Mouse (Mus musculus) liver, postnatal 0 days (tissue): Measurements from ENCODE around the gene Syn3. TPM values are rescaled to one million over a fixed set of nuclear protein-coding genes. Genes with fewer than 3 reads are reported as not detected.

Experiments used
- ATAC-seq: fragments of 200-750 bp; cut with Nextera tagmentation; 2 replicates; pipeline ENCODE4 v1.8.0; 2017; ENCODE audit warnings: mild to moderate bottlenecking, moderate library complexity
- DNase-seq: peaks from one replicate; pipeline ENCODE4 v3.0.0-alpha.2; 2016
- H3K27ac ChIP-seq: fragments of 300-500 bp; sonication (generic); 2 replicates; pipeline ENCODE4 v1.5.1; 2014; ENCODE audit warnings: antibody characterized with exemption, moderate library complexity, mild to moderate bottlenecking, low read depth
- H3K27me3 ChIP-seq: fragments of 300-500 bp; sonication (generic); 2 replicates; pipeline ENCODE4 v1.6.1; 2014; ENCODE audit warnings: low read length, control low read depth, mixed read lengths; ENCODE audit not compliant: insufficient read depth
- H3K36me3 ChIP-seq: fragments of 300-500 bp; sonication (generic); replicated peaks from 2 replicates; pipeline ENCODE4 v1.6.1; 2014; ENCODE audit warnings: mild to moderate bottlenecking, control low read depth, low read length, moderate library complexity, mixed read lengths; ENCODE audit not compliant: insufficient read depth
- H3K4me1 ChIP-seq: fragments of 300-500 bp; sonication (generic); 2 replicates; pipeline ENCODE4 v1.6.1; 2014; ENCODE audit warnings: antibody characterized with exemption, mild to moderate bottlenecking, control low read depth; ENCODE audit not compliant: insufficient read depth
- H3K4me2 ChIP-seq: fragments of 300-500 bp; sonication (generic); 2 replicates; pipeline ENCODE4 v1.6.1; 2014; ENCODE audit warnings: low read depth, mild to moderate bottlenecking, low read length, moderate library complexity, mixed read lengths
- H3K4me3 ChIP-seq: fragments of 300-500 bp; sonication (generic); 2 replicates; pipeline ENCODE4 v1.5.1; 2014; ENCODE audit warnings: low read depth, low read length
- H3K9ac ChIP-seq: fragments of 300-500 bp; sonication (generic); replicated peaks from 2 replicates; pipeline ENCODE4 v1.6.1; 2014; ENCODE audit warnings: mild to moderate bottlenecking, moderate library complexity
- H3K9me3 ChIP-seq: fragments of 300-500 bp; sonication (generic); 2 replicates; pipeline ENCODE4 v1.6.1; 2016; ENCODE audit warnings: mild to moderate bottlenecking, control low read depth, low read length, mixed read lengths
- CTCF ChIP-seq: sonication (generic); IDR thresholded peaks from 2 replicates; pipeline ENCODE4 v1.5.1; 2016; ENCODE audit warnings: antibody characterized with exemption, low read depth
- EP300 ChIP-seq: IDR thresholded peaks from 2 replicates; pipeline ENCODE4 v1.6.1; 2016; ENCODE audit warnings: antibody characterized with exemption, low read depth, mild to moderate bottlenecking
- WGBS: fragments of 180-500 bp; shearing (Covaris S2); extraction: QIAGEN DNeasy Blood & Tissue Kit; methylation state at CpG from one replicate; pipeline ENCODE4 v1.1.7; 2014; ENCODE audit not compliant: insufficient replicate concordance; 5-methylcytosine and 5-hydroxymethylcytosine counted together
- polyA plus RNA-seq: library from polyadenylated mRNA; unstranded; fragments of >200 nt; fragmentation: Nextera tagmentation; extraction: Ambion mirVana; gene quantifications from 2 replicates; pipeline ENCODE4 v1.2.1, GENCODE M21; 2015

Gene Syn3
- polyA plus RNA-seq, 1 experiment from 2014 or later = 0.25 TPM

GRCm38 (mm10) chr10:86389357-86389756 lies 109.3 kb downstream of the Syn3 start:
- H3K9me3 ChIP-seq = no peaks in the 10 kb centered on the region
- no peaks in the 10 kb centered on the region for H3K27me3 ChIP-seq
- H3K9ac ChIP-seq = no peak overlapping the region
- 77% methylated on average over 3 of the region's 3 CpGs for WGBS
- no peak for TF ChIP-seq CTCF
- TF ChIP-seq EP300 = no peak
- ATAC-seq (no peak), DNase-seq (no peak)
- H3K27ac ChIP-seq = no peak overlapping the region
- H3K4me1 ChIP-seq = no peaks in the 10 kb centered on the region
- no peaks in the 10 kb centered on the region for H3K36me3 ChIP-seq
- H3K4me3 ChIP-seq = no peak overlapping the region
- H3K4me2 ChIP-seq = no peak overlapping the region

GRCm38 (mm10) chr10:86388803-86389202 lies 109.9 kb downstream of the Syn3 start:
- H3K4me3 ChIP-seq = no peak overlapping the region
- TF ChIP-seq EP300 = no peak
- no peak for TF ChIP-seq CTCF
- H3K9me3 ChIP-seq = no peaks in the 10 kb centered on the region
- H3K27ac ChIP-seq = no peak overlapping the region
- ATAC-seq (no peak), DNase-seq (no peak)
- H3K36me3 ChIP-seq = no peaks in the 10 kb centered on the region
- H3K9ac ChIP-seq = no peak overlapping the region
- H3K4me1 ChIP-seq = no peaks in the 10 kb centered on the region
- no peaks in the 10 kb centered on the region for H3K27me3 ChIP-seq
- WGBS = 82% methylated on average over 6 of the region's 6 CpGs
- H3K4me2 ChIP-seq = no peak overlapping the region

GRCm38 (mm10) chr10:86387821-86388440 lies 110.8 kb downstream of the Syn3 start:
- no peak overlapping the region for H3K4me3 ChIP-seq
- WGBS = 64% methylated on average over 5 of the region's 5 CpGs
- H3K4me2 ChIP-seq = no peak overlapping the region
- H3K36me3 ChIP-seq = no peaks in the 10 kb centered on the region
- no peak overlapping the region for H3K9ac ChIP-seq
- no peaks in the 10 kb centered on the region for H3K27me3 ChIP-seq
- no peak for ATAC-seq
- DNase-seq = peak; percentile 21
- no peaks in the 10 kb centered on the region for H3K9me3 ChIP-seq
- no peak overlapping the region for H3K27ac ChIP-seq
- TF ChIP-seq CTCF (no peak), EP300 (no peak)
- H3K4me1 ChIP-seq = no peaks in the 10 kb centered on the region

GRCm38 (mm10) chr10:86386232-86386631 lies 112.5 kb downstream of the Syn3 start:
- WGBS = 76% methylated on average over 4 of the region's 4 CpGs
- no peak for ATAC-seq

GRCm38 (mm10) chr10:86385656-86386055 lies 113.0 kb downstream of the Syn3 start:
- H3K4me2 ChIP-seq = no peak overlapping the region
- no peaks in the 10 kb centered on the region for H3K4me1 ChIP-seq
- H3K27me3 ChIP-seq = no peaks in the 10 kb centered on the region
- H3K4me3 ChIP-seq = no peak overlapping the region
- no peak for TF ChIP-seq CTCF
- no peak for TF ChIP-seq EP300
- H3K9ac ChIP-seq = no peak overlapping the region
- DNase-seq = no peak
- no peak for ATAC-seq
- H3K36me3 ChIP-seq = no peaks in the 10 kb centered on the region
- WGBS = 50% methylated on average over 4 of the region's 4 CpGs
- H3K9me3 ChIP-seq = no peaks in the 10 kb centered on the region
- no peak overlapping the region for H3K27ac ChIP-seq

More at GRCm38 (mm10) chr10:86386232-86386631, 112.5 kb downstream of the Syn3 start:
- Histone ChIP-seq H3K27me3 (no peaks in the 10 kb centered on the region), H3K9ac (no peak overlapping the region), H3K4me3 (no peak overlapping the region), H3K36me3 (no peaks in the 10 kb centered on the region), H3K4me1 (no peaks in the 10 kb centered on the region), H3K27ac (no peak overlapping the region), H3K9me3 (no peaks in the 10 kb centered on the region), H3K4me2 (no peak overlapping the region)
- no peak for DNase-seq
- TF ChIP-seq CTCF (no peak), EP300 (no peak)

GRCm38 (mm10) chr10:86384655-86385054 lies 114.0 kb downstream of the Syn3 start:
- Histone ChIP-seq H3K27ac (no peak overlapping the region), H3K4me2 (no peak overlapping the region), H3K4me1 (no peaks in the 10 kb centered on the region), H3K27me3 (no peaks in the 10 kb centered on the region), H3K9ac (no peak overlapping the region), H3K9me3 (no peaks in the 10 kb centered on the region), H3K36me3 (no peaks in the 10 kb centered on the region), H3K4me3 (no peak overlapping the region)
- TF ChIP-seq EP300 = no peak
- TF ChIP-seq CTCF = no peak
- DNase-seq (no peak), ATAC-seq (no peak)
- 80% methylated on average over 2 of the region's 2 CpGs for WGBS

GRCm38 (mm10) chr10:86381922-86382260 lies 116.8 kb downstream of the Syn3 start:
- no peaks in the 10 kb centered on the region for H3K27me3 ChIP-seq
- no peak overlapping the region for H3K27ac ChIP-seq
- H3K9me3 ChIP-seq = no peaks in the 10 kb centered on the region
- no peak overlapping the region for H3K4me3 ChIP-seq
- DNase-seq (no peak), ATAC-seq (no peak)
- no peaks in the 10 kb centered on the region for H3K36me3 ChIP-seq
- H3K4me2 ChIP-seq = no peak overlapping the region
- TF ChIP-seq CTCF = no peak
- TF ChIP-seq EP300 = no peak
- WGBS = 47% methylated on average over 2 of the region's 2 CpGs
- H3K4me1 ChIP-seq = no peaks in the 10 kb centered on the region
- H3K9ac ChIP-seq = no peak overlapping the region
